Comparison of ENCODE assay signal across 24 mouse cellular contexts in genomic region chr19:47212401-47212800, GRCm38 (mm10). TPM values are rescaled to one million over a fixed set of nuclear protein-coding genes. Genes with fewer than 3 reads are reported as not detected.
DNase-seq lines count a peak whose midpoint lies in the region; ATAC-seq lines count a peak whose summit lies in the region.
"Had no signal": no experiment of that assay in that cellular context is flagged by ENCODE, and none has a peak within 500 bp of the region (broad histone marks: within the 10 kb centered on the region; RNA-seq: fewer than 3 reads in every experiment).

No protein-coding gene starts in this region.

- WGBS in forebrain, embryonic 13.5 days, result 82% methylated on average over 7 of the region's 7 CpGs
- 80% methylated on average over 7 of the region's 7 CpGs for WGBS in forebrain, embryonic 10.5 days
- WGBS in neural tube, embryonic 11.5 days, result 83% methylated on average over 7 of the region's 7 CpGs
- WGBS in midbrain, embryonic 13.5 days, result 71% methylated on average over 7 of the region's 7 CpGs
- 60% methylated on average over 7 of the region's 7 CpGs for WGBS in neural tube, embryonic 15.5 days

- no peaks in the 10 kb centered on the region for H3K9me3 ChIP-seq in forebrain, embryonic 13.5 days (replicated peaks)
- H3K9me3 ChIP-seq in forebrain, embryonic 10.5 days, result no peaks in the 10 kb centered on the region
- no peaks in the 10 kb centered on the region for H3K9me3 ChIP-seq in neural tube, embryonic 11.5 days (ENCODE audit: control insufficient read depth, low read length)
- no peaks in the 10 kb centered on the region for H3K9me3 ChIP-seq in midbrain, embryonic 13.5 days
- H3K9me3 ChIP-seq in neural tube, embryonic 15.5 days (replicated peaks), result no peaks in the 10 kb centered on the region
- H3K9me3 ChIP-seq: embryonic facial prominence, embryonic 13.5 days had no signal

- no peaks in the 10 kb centered on the region for H3K36me3 ChIP-seq in forebrain, embryonic 13.5 days (ENCODE audit: poor library complexity, severe bottlenecking)
- H3K36me3 ChIP-seq in forebrain, embryonic 10.5 days (replicated peaks), result no peaks in the 10 kb centered on the region
- no peaks in the 10 kb centered on the region for H3K36me3 ChIP-seq in neural tube, embryonic 11.5 days (ENCODE audit: control insufficient read depth, insufficient read depth, low read length)
- H3K36me3 ChIP-seq in midbrain, embryonic 13.5 days, result no peaks in the 10 kb centered on the region
- H3K36me3 ChIP-seq in neural tube, embryonic 15.5 days, result no peaks in the 10 kb centered on the region
- H3K36me3 ChIP-seq: embryonic facial prominence, embryonic 13.5 days had no signal

- H3K27ac ChIP-seq in forebrain, embryonic 13.5 days, result peak overlapping the region; percentile 79
- no peak overlapping the region for H3K27ac ChIP-seq in forebrain, embryonic 10.5 days
- H3K27ac ChIP-seq in neural tube, embryonic 11.5 days (ENCODE audit: low read depth, low read length), result 0 out of 2 replicates have a peak overlapping the region, but pooled peaks have one; percentile 9
- H3K27ac ChIP-seq in midbrain, embryonic 13.5 days, result no peak overlapping the region
- H3K27ac ChIP-seq in neural tube, embryonic 15.5 days (replicated peaks), result peak overlapping the region; percentile 58
- H3K27ac ChIP-seq: embryonic facial prominence, embryonic 13.5 days had no signal

- DNase-seq in forebrain, embryonic 10.5 days (ENCODE audit: extremely low spot score, low spot score), result no peak
- DNase-seq in neural tube, embryonic 11.5 days (ENCODE audit: low spot score), result no peak
- DNase-seq in neural tube, embryonic 10.5 days (ENCODE audit: extremely low spot score, low spot score), result no peak
- DNase-seq in embryo, embryonic 9.5 days (ENCODE audit: extremely low spot score), result no peak
- no peak for DNase-seq in right cerebral cortex, postnatal 10 days (ENCODE audit: low spot score in 2 of 2)
- DNase-seq: adrenal gland, postnatal 36 days; heart, postnatal 10 days; kidney, adult 18-20 months; kidney, postnatal 10 days; lung, adult 2 months; lung, postnatal 36 days; right cerebral cortex, postnatal 25 days; thymus, postnatal 36 days had no signal

- H3K27me3 ChIP-seq in forebrain, embryonic 13.5 days, result no peaks in the 10 kb centered on the region
- H3K27me3 ChIP-seq in forebrain, embryonic 10.5 days (ENCODE audit: poor library complexity, severe bottlenecking), result no peaks in the 10 kb centered on the region
- H3K27me3 ChIP-seq in neural tube, embryonic 11.5 days (ENCODE audit: control insufficient read depth, insufficient read depth, low read length), result no peaks in the 10 kb centered on the region
- no peaks in the 10 kb centered on the region for H3K27me3 ChIP-seq in midbrain, embryonic 13.5 days
- H3K27me3 ChIP-seq in neural tube, embryonic 15.5 days (replicated peaks), result no peaks in the 10 kb centered on the region
- H3K27me3 ChIP-seq: embryonic facial prominence, embryonic 13.5 days had no signal

- no peak overlapping the region for H3K4me3 ChIP-seq in forebrain, embryonic 13.5 days
- no peak overlapping the region for H3K4me3 ChIP-seq in forebrain, embryonic 10.5 days
- H3K4me3 ChIP-seq in neural tube, embryonic 11.5 days (ENCODE audit: low read depth, low read length), result no peak overlapping the region
- H3K4me3 ChIP-seq in midbrain, embryonic 13.5 days (replicated peaks), result no peak overlapping the region
- H3K4me3 ChIP-seq in neural tube, embryonic 15.5 days (replicated peaks), result no peak overlapping the region
- H3K4me3 ChIP-seq: embryonic facial prominence, embryonic 13.5 days had no signal

- 0 out of 2 replicates have a peak, but pooled peaks have one; percentile 3 for ATAC-seq in forebrain, embryonic 13.5 days
- no peak for ATAC-seq in neural tube, embryonic 11.5 days (ENCODE audit: insufficient read depth, low FRiP score, low TSS enrichment)
- ATAC-seq in midbrain, embryonic 13.5 days, result peak; percentile 30; the same call in 1 of the 2 replicates
- 0 out of 2 replicates have a peak, but pooled peaks have one; percentile 47 for ATAC-seq in neural tube, embryonic 15.5 days (ENCODE audit: low FRiP score)

- no peak overlapping the region for H3K9ac ChIP-seq in forebrain, embryonic 13.5 days
- H3K9ac ChIP-seq in neural tube, embryonic 11.5 days (ENCODE audit: low read length), result no peak overlapping the region
- no peak overlapping the region for H3K9ac ChIP-seq in midbrain, embryonic 13.5 days (replicated peaks)
- no peak overlapping the region for H3K9ac ChIP-seq in neural tube, embryonic 15.5 days (replicated peaks)
- H3K9ac ChIP-seq: embryonic facial prominence, embryonic 13.5 days had no signal

- peaks cover 10% of the 10 kb centered on the region; the same call in 1 of the 2 replicates for H3K4me1 ChIP-seq in forebrain, embryonic 13.5 days
- peaks cover 4% of the 10 kb centered on the region for H3K4me1 ChIP-seq in forebrain, embryonic 10.5 days
- no peaks in the 10 kb centered on the region; the same call in 1 of the 2 replicates for H3K4me1 ChIP-seq in neural tube, embryonic 11.5 days (ENCODE audit: control insufficient read depth, insufficient read depth, low read length)
- peaks cover 14% of the 10 kb centered on the region for H3K4me1 ChIP-seq in midbrain, embryonic 13.5 days (replicated peaks)
- peaks cover 12% of the 10 kb centered on the region for H3K4me1 ChIP-seq in neural tube, embryonic 15.5 days

- H3K4me2 ChIP-seq in forebrain, embryonic 13.5 days, result no peak overlapping the region
- H3K4me2 ChIP-seq in neural tube, embryonic 11.5 days (ENCODE audit: low read depth), result no peak overlapping the region
- H3K4me2 ChIP-seq in midbrain, embryonic 13.5 days (replicated peaks), result no peak overlapping the region
- H3K4me2 ChIP-seq in neural tube, embryonic 15.5 days, result no peak overlapping the region
- H3K4me2 ChIP-seq: embryonic facial prominence, embryonic 13.5 days; heart, embryonic 11.5 days; liver, embryonic 11.5 days had no signal

RNA-seq across cellular contexts. Expression of gene Neurl1a, which starts 33.8 kb away (rescaled TPM):
- polyA plus RNA-seq in forebrain, embryonic 13.5 days (2015; fragmentation: Nextera tagmentation; extraction: Ambion mirVana), result 2.8 and 4.4 TPM in 2 replicates
- 4.1 and 5.2 TPM in 2 replicates for polyA plus RNA-seq in forebrain, embryonic 10.5 days (2016; fragmentation: Nextera tagmentation; extraction: Ambion mirVana)
- 4.7 and 5.0 TPM in 2 replicates for polyA plus RNA-seq in neural tube, embryonic 11.5 days (2014; fragmentation: Nextera tagmentation; extraction: Ambion mirVana)
- polyA plus RNA-seq in midbrain, embryonic 13.5 days (2015; fragmentation: Nextera tagmentation; extraction: Ambion mirVana), result 4.6 and 5.9 TPM in 2 replicates
- 13.7 and 15.4 TPM in 2 replicates for polyA plus RNA-seq in neural tube, embryonic 15.5 days (2015; fragmentation: Nextera tagmentation; extraction: Ambion mirVana)

RNA-seq across cellular contexts. Expression of gene Calhm3, which starts 54.8 kb away (rescaled TPM):
- not detected in 2 replicates for polyA plus RNA-seq in forebrain, embryonic 13.5 days (2015; fragmentation: Nextera tagmentation; extraction: Ambion mirVana)
- not detected in 2 replicates for polyA plus RNA-seq in forebrain, embryonic 10.5 days (2016; fragmentation: Nextera tagmentation; extraction: Ambion mirVana)
- polyA plus RNA-seq in neural tube, embryonic 11.5 days (2014; fragmentation: Nextera tagmentation; extraction: Ambion mirVana), result not detected in 2 replicates
- polyA plus RNA-seq in midbrain, embryonic 13.5 days (2015; fragmentation: Nextera tagmentation; extraction: Ambion mirVana), result not detected in 2 replicates
- polyA plus RNA-seq in neural tube, embryonic 15.5 days (2015; fragmentation: Nextera tagmentation; extraction: Ambion mirVana), result 0.18 TPM in 1 of 2 replicates, not detected in the other
- polyA plus RNA-seq: C2C12; embryonic facial prominence, embryonic 13.5 days; gonadal fat pad, adult 2 months; heart, embryonic 11.5 days; limb, embryonic 11.5 days; liver, embryonic 11.5 days; lung, adult 2 months; spleen, adult 2 months; stomach, embryonic 14.5 days had no signal

Comparison
In these comparisons a context has a peak if more than half of its experiments do, and no peak if none do; other contexts are left out.
1. H3K27ac ChIP-seq: peak in forebrain, embryonic 13.5 days (single experiment), neural tube, embryonic 11.5 days (single experiment) and neural tube, embryonic 15.5 days (single experiment); none in forebrain, embryonic 10.5 days (single experiment) and midbrain, embryonic 13.5 days (single experiment).